Mouse (Mus musculus) kidney, embryonic 15.5 days (tissue): Measurements from ENCODE around the gene Lpar4. TPM values are rescaled to one million over a fixed set of nuclear protein-coding genes. Genes with fewer than 3 reads are reported as not detected.

Experiments
- ATAC-seq: fragments of 200-750 bp; cut with Nextera tagmentation; replicated peaks from 2 replicates; pipeline ENCODE4 v1.8.0; 2017; ENCODE audit warnings: moderate TSS enrichment; ENCODE audit not compliant: low FRiP score
- H3K27ac ChIP-seq: fragments of 300-500 bp; sonication (generic); 2 replicates; pipeline ENCODE4 v1.5.1; 2015; ENCODE audit warnings: mild to moderate bottlenecking, inconsistent platforms
- H3K27me3 ChIP-seq: fragments of 300-500 bp; sonication (generic); 2 replicates; pipeline ENCODE4 v1.6.1; 2015; ENCODE audit warnings: inconsistent platforms
- H3K36me3 ChIP-seq: fragments of 300-500 bp; sonication (generic); 2 replicates; pipeline ENCODE4 v1.6.1; 2015; ENCODE audit warnings: inconsistent platforms
- H3K4me1 ChIP-seq: fragments of 300-500 bp; sonication (generic); 2 replicates; pipeline ENCODE4 v1.6.1; 2015; ENCODE audit warnings: inconsistent platforms
- H3K4me2 ChIP-seq: fragments of 300-500 bp; sonication (generic); 2 replicates; pipeline ENCODE4 v1.6.1; 2015; ENCODE audit warnings: moderate library complexity, mild to moderate bottlenecking, inconsistent platforms
- H3K4me3 ChIP-seq: fragments of 300-500 bp; sonication (generic); replicated peaks from 2 replicates; pipeline ENCODE4 v1.5.1; 2015; ENCODE audit warnings: mild to moderate bottlenecking, inconsistent platforms
- H3K9ac ChIP-seq: fragments of 300-500 bp; sonication (generic); 2 replicates; pipeline ENCODE4 v1.6.1; 2015; ENCODE audit warnings: mild to moderate bottlenecking, inconsistent platforms
- H3K9me3 ChIP-seq: fragments of 300-500 bp; sonication (generic); replicated peaks from 2 replicates; pipeline ENCODE4 v1.6.1; 2016; ENCODE audit warnings: inconsistent platforms
- WGBS: fragments of 180-500 bp; shearing (Covaris S2); methylation state at CpG from one replicate; pipeline ENCODE4 v1.1.7; 2015; ENCODE audit warnings: mixed read lengths; 5-methylcytosine and 5-hydroxymethylcytosine counted together
- polyA plus RNA-seq: library from polyadenylated mRNA; unstranded; fragments of >200 nt; fragmentation: Nextera tagmentation; extraction: Ambion mirVana; gene quantifications from 2 replicates; pipeline ENCODE4 v1.2.1, GENCODE M21; 2015

Lpar4 gene
- polyA plus RNA-seq, result 15.3 and 16.6 TPM in 2 replicates

DNA sequence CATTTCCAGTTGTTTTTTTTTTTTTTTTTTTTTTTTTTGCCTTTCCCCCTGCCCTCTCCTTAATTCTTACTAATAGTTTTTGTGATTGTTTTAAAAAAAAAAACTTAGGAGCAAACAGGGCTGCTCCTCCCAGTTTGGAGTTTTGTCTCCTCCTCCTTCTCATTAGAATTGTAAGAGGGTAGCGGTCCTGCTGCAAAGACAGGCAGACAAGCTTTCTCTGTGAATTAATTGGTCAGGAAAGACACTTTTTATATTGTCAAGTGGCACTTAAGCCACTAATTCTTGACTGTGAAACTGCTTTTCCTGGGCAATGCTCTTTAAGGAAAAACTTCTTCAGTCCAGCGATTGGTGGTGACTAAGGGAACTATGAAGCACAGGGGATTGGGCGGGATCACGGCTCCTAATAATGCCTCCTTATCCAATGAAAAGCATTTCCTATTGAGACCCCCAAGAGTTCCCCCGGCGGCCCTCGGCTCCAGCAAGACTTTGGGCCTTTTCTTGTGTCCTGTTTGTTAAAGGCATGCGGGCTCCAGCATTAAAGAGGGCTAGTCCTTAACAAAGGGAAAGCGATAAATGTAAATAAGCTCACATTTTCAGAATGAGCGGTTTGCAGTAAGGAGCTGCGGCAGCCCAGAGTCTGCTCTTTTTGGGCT lies at the start of gene Lpar4:
Lpar4 (plus strand) TSS at position 451 of the 653 bp plus-strand sequence.
- Histone ChIP-seq H3K4me2 (peak within 1 kb of the TSS; percentile 50), H3K4me3 (peak within 1 kb of the TSS; percentile 50), H3K27me3 (peaks cover 19% of the 10 kb centered on the region; the same call in 1 of the 2 replicates), H3K27ac (peak within 1 kb of the TSS; percentile 75), H3K36me3 (no peaks in the 10 kb centered on the region), H3K9ac (0 out of 2 replicates have a peak within 1 kb of the TSS, but pooled peaks have one; percentile 29), H3K4me1 (no peaks in the 10 kb centered on the region), H3K9me3 (no peaks in the 10 kb centered on the region)
- WGBS, result 20% methylated on average over 11 of the region's 11 CpGs
- ATAC-seq, result peak; percentile 95

DNA sequence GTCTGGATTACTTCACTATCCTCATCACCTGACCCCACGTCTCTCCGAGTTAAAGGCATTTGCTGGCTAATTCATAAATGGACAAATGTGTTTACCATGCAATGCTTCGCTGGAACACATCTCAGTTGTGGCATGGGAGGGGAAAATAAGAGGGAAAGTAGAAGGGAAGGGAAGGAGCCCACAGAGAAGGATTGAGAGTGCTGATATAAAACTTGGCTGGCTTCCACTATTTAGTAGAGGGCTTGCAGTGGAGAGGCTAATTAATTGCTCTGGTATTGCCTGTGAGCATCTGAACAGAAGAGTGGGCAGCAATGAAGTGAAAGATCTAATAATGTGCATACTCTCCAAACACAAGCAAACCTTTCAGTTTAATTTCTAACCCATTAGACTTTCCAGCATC lies 49.0 kb upstream of the Lpar4 start:
- Histone ChIP-seq H3K9me3 (no peaks in the 10 kb centered on the region), H3K4me1 (no peaks in the 10 kb centered on the region), H3K36me3 (no peaks in the 10 kb centered on the region), H3K9ac (no peak overlapping the region), H3K4me2 (no peak overlapping the region), H3K4me3 (no peak overlapping the region), H3K27ac (no peak overlapping the region), H3K27me3 (peaks cover 5% of the 10 kb centered on the region; the same call in 1 of the 2 replicates)
- 0 out of 2 replicates have a peak, but pooled peaks have one; percentile 52 for ATAC-seq
- WGBS, result 54% methylated on average over 3 of the region's 3 CpGs

DNA sequence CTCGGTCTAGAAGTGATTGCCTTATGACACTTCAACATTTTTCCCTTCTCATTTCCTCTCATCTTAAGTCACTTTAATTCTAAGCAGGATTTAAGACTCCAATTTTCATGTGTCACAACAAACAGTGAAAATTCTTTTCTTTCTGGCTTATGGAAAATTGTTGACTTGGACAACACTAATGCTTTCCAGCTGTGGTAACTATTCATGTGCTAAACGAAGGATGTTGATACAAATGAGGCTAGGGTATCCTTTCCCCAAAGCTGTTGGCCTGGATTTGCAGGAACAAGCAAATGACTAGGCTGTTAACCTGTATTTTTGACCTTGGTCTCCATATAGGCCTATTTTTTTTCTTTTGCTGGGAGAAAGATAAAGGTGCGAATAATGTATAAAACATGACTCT lies 48.5 kb upstream of the Lpar4 start:
- Histone ChIP-seq H3K4me1 (no peaks in the 10 kb centered on the region), H3K4me2 (no peak overlapping the region), H3K9me3 (no peaks in the 10 kb centered on the region), H3K4me3 (no peak overlapping the region), H3K27me3 (peaks cover 5% of the 10 kb centered on the region; the same call in 1 of the 2 replicates), H3K27ac (no peak overlapping the region), H3K36me3 (no peaks in the 10 kb centered on the region), H3K9ac (no peak overlapping the region)
- ATAC-seq, result no peak
- 42% methylated on average over 3 of the region's 3 CpGs for WGBS

DNA sequence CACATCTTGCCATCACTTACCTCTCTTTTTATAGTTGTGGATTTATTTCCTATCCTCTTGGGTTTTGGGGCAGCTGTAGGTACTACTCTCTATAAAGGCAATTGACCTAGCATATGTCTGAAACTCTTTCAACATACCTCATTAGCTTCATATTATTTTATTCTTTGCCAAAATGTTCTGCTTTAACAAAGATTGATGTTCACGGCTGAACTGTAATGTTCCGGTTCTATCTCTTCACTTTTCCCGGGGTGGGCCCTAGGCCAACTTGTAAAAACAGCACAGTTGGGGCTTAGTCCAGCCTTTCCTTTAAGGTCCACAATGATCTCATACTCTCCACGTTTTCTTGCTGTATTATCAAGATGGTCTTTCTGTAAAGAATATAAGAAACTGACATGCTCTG lies 48.1 kb upstream of the Lpar4 start:
- no peak overlapping the region for H3K27ac ChIP-seq

DNA sequence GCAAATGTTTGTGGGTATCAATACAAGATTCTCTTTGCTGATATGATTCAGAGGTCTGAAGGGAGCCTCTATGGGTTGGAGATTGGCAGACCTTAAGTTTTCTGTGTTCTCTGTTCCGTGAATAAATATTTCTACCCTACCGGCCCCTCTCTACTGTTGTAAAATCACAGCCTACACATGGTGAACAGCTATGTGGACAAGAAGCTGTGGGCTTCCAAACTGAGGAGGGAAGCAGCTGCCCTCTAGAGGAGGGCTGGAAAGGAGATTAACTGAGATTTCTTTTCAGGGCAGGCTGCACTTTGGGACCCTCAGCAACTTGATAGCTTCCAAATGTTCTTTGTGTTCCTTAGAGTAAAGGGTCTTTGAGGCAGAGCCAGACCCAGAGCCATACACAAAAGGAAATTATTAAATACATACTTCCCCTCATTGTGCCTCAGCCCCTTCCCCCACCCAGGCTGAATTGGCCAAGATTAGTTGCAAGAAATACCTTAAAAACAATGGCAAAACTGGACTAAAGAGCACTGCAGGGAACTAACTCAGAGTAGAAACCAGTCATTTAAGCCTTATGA lies 22.6 kb upstream of the Lpar4 start:
- H3K27ac ChIP-seq, result no peak overlapping the region
- no peak for ATAC-seq
- no peaks in the 10 kb centered on the region for H3K36me3 ChIP-seq
- H3K4me3 ChIP-seq, result no peak overlapping the region
- H3K27me3 ChIP-seq, result no peaks in the 10 kb centered on the region
- 62% methylated on average over 2 of the region's 2 CpGs for WGBS
- H3K4me2 ChIP-seq, result no peak overlapping the region
- no peaks in the 10 kb centered on the region for H3K4me1 ChIP-seq
- no peak overlapping the region for H3K9ac ChIP-seq
- no peaks in the 10 kb centered on the region for H3K9me3 ChIP-seq

More for the DNA sequence above, 48.1 kb upstream of the Lpar4 start:
- Histone ChIP-seq H3K36me3 (no peaks in the 10 kb centered on the region), H3K4me1 (no peaks in the 10 kb centered on the region), H3K4me3 (no peak overlapping the region), H3K4me2 (no peak overlapping the region), H3K27me3 (peaks cover 5% of the 10 kb centered on the region; the same call in 1 of the 2 replicates), H3K9ac (no peak overlapping the region), H3K9me3 (no peaks in the 10 kb centered on the region)
- no peak for ATAC-seq
- 45% methylated on average over 4 of the region's 4 CpGs for WGBS

DNA sequence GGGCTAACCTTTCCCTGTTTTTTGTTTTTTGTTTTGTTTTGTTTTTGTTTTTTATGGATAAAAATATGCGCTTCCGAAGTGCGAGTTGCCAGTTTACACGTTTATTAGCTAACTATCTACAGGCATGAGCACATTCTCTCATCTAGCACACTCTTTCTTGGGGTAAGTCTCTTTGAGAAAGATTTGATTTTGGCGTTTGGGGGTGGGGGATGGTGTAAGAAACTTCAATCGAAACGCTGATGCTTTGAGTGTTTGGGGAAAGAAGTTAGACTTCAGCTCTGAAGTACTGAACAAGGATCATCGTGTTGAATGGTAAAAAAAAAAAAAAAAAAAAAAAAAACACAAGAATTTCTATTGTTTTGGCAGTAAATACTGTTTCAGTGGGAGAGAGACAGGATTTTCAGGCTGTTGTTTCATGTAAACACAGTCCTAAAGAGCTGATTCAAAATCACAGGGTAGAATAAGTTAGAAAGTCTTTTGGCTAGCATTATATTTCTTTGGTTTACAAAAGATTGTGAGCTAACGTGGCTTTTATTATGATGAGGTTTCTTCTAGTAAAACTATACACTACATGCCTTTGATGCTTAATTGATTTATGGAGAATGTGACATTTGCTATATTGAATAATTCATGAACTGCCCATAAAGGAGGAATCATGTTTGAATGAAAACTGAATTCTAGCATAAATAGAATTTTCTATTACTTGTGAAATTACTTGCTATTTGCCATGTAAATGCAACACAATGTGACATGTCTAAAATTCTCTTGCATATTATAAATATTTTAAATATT lies 599 bp downstream of the Lpar4 start:
- Histone ChIP-seq H3K4me1 (no peaks in the 10 kb centered on the region), H3K4me3 (peak overlapping the region; percentile 50), H3K27me3 (peaks cover 19% of the 10 kb centered on the region; the same call in 1 of the 2 replicates), H3K27ac (peak overlapping the region; percentile 75), H3K36me3 (no peaks in the 10 kb centered on the region), H3K9ac (0 out of 2 replicates have a peak overlapping the region, but pooled peaks have one; percentile 29), H3K9me3 (no peaks in the 10 kb centered on the region), H3K4me2 (peak overlapping the region; percentile 50)
- ATAC-seq, result peak; percentile 29; the same call in 1 of the 2 replicates
- 17% methylated on average over 9 of the region's 9 CpGs for WGBS

DNA sequence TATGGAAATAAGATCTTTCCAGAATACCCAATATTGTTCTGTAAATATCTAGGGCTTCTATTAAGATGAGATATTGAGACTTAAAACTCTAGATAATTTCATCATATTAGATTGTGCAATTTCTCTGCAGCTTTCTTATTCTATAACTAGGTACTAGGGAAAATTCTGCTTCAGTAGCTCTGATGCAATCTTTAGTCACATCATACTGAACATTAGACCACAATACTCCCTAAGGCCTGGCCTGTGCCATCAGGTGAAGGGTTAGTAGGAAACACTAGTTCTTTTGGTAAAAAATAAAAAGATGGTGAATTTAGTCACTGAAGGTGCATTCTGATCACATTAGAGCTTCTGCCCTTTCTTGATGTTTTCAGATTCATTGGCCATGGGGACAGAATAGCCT lies 4.1 kb downstream of the Lpar4 start:
- Histone ChIP-seq H3K4me3 (no peak overlapping the region), H3K27ac (no peak overlapping the region), H3K27me3 (peaks cover 9% of the 10 kb centered on the region; the same call in 1 of the 2 replicates), H3K4me2 (no peak overlapping the region), H3K9ac (no peak overlapping the region), H3K36me3 (no peaks in the 10 kb centered on the region), H3K4me1 (no peaks in the 10 kb centered on the region), H3K9me3 (no peaks in the 10 kb centered on the region)
- ATAC-seq, result no peak

DNA sequence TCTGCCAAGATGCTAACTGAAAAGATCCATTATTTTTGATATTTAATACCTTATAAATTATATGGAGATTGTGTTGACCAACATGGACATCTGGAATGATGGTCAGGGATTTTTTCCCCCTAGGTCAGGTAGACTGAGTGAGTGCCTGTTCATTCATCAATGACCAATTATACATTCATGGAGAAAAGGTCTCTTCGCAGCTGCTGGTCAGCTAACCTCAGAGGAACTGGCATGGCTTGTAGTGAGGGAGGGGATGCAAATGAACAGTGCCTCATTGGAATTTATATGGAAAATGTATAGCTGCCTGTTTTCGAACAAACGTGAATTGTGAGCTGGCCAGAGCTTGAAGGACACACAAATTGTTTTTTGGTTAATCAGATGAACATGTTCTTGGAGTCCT lies 18.9 kb downstream of the Lpar4 start:
- Histone ChIP-seq H3K27me3 (0 out of 2 replicates have a peak, but pooled peaks cover 4% of the 10 kb centered on the region), H3K4me3 (no peak overlapping the region), H3K4me2 (no peak overlapping the region), H3K4me1 (no peaks in the 10 kb centered on the region), H3K27ac (no peak overlapping the region), H3K36me3 (no peaks in the 10 kb centered on the region), H3K9ac (no peak overlapping the region), H3K9me3 (no peaks in the 10 kb centered on the region)
- 70% methylated on average over 3 of the region's 3 CpGs for WGBS
- no peak for ATAC-seq

DNA sequence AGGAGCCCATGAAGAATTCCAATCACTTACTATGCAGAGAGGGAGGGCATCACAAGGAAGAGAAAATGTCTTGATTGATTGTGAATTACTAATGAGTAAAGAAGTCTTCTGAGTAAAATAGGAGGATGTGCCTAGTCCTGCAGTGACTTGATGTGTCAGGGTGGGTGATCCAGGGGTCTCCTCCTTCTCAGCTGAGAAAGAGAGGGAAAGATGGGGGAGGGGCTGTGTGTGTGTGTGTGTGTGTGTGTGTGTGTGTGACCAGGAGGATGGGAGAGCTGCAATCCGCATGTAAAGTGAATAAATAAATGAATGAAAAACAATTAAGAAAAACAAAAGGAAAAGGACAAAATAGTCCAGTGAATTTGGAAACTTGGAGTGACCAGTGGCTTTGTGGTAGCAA lies 30.1 kb downstream of the Lpar4 start:
- H3K4me2 ChIP-seq, result no peak overlapping the region
- ATAC-seq, result no peak
- H3K27ac ChIP-seq, result peak overlapping the region; percentile 27; the same call in 1 of the 2 replicates
- no peaks in the 10 kb centered on the region for H3K36me3 ChIP-seq
- WGBS, result 75% methylated on average over 1 of the region's 1 CpGs
- no peaks in the 10 kb centered on the region for H3K4me1 ChIP-seq
- H3K4me3 ChIP-seq, result no peak overlapping the region
- no peak overlapping the region for H3K9ac ChIP-seq
- 0 out of 2 replicates have a peak, but pooled peaks cover 6% of the 10 kb centered on the region for H3K27me3 ChIP-seq
- no peaks in the 10 kb centered on the region for H3K9me3 ChIP-seq

DNA sequence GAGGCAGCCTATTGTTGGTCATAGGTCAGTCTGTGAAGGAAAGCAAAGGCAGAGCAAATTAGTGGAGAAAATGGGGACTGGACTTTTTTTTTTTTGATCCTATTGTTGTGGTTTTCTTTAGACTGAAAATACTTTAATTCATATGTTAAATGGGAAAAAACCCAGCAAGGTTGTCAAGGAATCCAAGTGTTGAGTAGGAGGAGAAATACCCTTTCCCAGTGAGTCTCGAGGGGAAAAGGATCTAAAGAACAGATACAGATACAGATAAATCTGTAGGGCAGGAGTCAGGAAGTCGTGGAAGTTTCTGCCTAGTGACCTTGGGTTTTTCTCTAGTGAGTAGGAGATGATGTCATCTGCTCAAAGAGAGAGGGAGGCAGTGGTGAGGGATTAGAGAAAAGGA lies 30.6 kb downstream of the Lpar4 start:
- ATAC-seq, result no peak

DNA sequence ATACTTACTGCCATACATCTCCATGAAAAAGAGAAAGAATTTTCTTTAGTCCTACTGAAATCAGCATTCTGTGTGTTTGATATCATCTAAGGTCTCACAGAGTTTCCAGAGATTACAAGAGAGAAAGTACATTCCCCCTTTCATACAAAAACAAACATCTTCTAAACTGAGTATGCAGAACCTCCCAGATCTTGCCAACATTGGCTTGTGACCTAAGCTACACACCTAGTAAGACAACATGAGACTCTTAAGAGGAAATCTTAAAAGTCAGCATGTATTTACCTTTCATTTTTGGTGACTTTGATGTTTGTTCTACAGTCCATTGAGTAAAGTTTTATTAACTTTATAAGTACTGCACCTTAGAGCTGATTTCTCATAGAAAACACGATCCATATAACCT lies 33.4 kb downstream of the Lpar4 start:
- no peak overlapping the region for H3K27ac ChIP-seq
- ATAC-seq, result no peak
- no peaks in the 10 kb centered on the region for H3K36me3 ChIP-seq
- no peak overlapping the region for H3K9ac ChIP-seq
- no peaks in the 10 kb centered on the region for H3K27me3 ChIP-seq
- H3K9me3 ChIP-seq, result no peaks in the 10 kb centered on the region
- no peak overlapping the region for H3K4me3 ChIP-seq
- 72% methylated on average over 1 of the region's 1 CpGs for WGBS
- no peaks in the 10 kb centered on the region for H3K4me1 ChIP-seq
- no peak overlapping the region for H3K4me2 ChIP-seq

More for the DNA sequence above, 30.6 kb downstream of the Lpar4 start:
- Histone ChIP-seq H3K4me1 (no peaks in the 10 kb centered on the region), H3K9me3 (no peaks in the 10 kb centered on the region), H3K27me3 (0 out of 2 replicates have a peak, but pooled peaks cover 6% of the 10 kb centered on the region), H3K4me3 (no peak overlapping the region), H3K4me2 (no peak overlapping the region), H3K9ac (no peak overlapping the region), H3K27ac (no peak overlapping the region), H3K36me3 (no peaks in the 10 kb centered on the region)
- 19% methylated on average over 2 of the region's 2 CpGs for WGBS

DNA sequence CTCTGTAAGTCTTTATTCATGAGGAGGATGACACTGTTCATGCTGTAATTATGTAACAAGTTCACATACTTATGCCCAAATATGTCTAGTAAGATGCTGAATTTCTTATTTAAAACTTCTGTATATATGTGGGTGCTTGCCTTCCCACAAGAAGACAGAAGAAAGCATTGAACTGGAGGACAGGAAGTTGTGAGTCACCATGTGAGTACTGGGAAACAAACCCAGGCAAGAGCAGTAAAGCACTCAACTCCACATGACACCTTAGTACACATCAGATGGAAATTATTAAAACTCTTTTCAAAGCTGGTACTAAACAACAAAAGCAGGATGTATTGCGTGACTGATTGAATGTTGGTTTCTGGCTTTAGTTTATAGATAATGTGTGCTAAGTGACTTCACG lies 41.8 kb downstream of the Lpar4 start:
- no peak overlapping the region for H3K9ac ChIP-seq
- H3K4me1 ChIP-seq, result no peaks in the 10 kb centered on the region
- H3K27me3 ChIP-seq, result no peaks in the 10 kb centered on the region; the same call in 1 of the 2 replicates
- no peak for ATAC-seq
- H3K9me3 ChIP-seq, result no peaks in the 10 kb centered on the region
- H3K4me3 ChIP-seq, result no peak overlapping the region
- H3K36me3 ChIP-seq, result no peaks in the 10 kb centered on the region
- WGBS, result 65% methylated on average over 2 of the region's 2 CpGs
- no peak overlapping the region for H3K27ac ChIP-seq
- H3K4me2 ChIP-seq, result no peak overlapping the region
